Mouse (Mus musculus): ENCODE results near the gene Gm20388. TPM values are rescaled to one million over a fixed set of nuclear protein-coding genes. Genes with fewer than 3 reads are reported as not detected.

Gene Gm20388
- polyA plus RNA-seq, 1 experiment from 2014 or later: not detected

DNA sequence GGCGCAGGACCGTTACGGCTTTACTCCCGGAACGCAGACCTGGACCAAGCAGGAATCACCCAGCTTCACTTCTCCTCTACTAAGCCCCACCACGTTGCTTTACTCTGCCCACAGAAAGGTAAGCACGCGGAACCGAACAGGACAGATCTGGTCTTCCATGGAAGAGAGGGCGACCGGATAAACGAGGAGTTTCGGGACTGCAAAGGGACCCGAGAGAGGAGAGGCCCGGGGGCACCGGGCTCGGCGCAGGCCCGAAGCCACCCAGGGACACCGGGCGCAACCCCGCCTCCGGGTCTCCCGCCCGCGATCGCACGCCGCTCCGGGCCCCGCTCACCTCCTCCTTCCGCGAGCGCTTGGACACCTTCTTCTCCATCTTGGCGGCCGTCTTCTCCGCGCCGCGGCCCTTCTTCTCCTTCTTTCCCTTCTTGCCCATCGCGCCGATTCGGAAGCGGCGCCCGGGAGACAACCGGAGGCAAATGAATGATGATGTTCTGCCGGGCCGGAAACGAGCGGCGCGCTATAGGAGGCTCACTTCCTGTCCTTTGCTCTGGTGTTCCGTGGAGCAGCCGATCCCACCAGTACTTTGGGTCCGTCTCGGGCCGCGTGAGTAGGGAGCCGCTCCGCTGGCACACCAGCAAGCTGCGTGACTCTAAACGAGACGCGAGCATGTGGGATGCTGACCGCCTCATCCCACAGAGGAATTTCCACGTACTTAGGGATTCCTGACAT, 1918.6 kb downstream of the Gm20388 start, which contains the start of gene Klhdc4:
Gene Klhdc4 (minus strand): TSS at position 522 of the 729 bp plus-strand sequence.
- H3K36me3 ChIP-seq: no peaks in the 10 kb centered on the region
- peaks cover 19% of the 10 kb centered on the region for H3K4me1 ChIP-seq
- peak within 1 kb of the TSS; percentile 51; the same call in 1 of the 2 replicates for H3K27ac ChIP-seq
- H3K27me3 ChIP-seq: no peaks in the 10 kb centered on the region
- peak within 1 kb of the TSS; percentile 95 for H3K4me2 ChIP-seq
- under 1% methylated on average over 68 of the region's 68 CpGs for WGBS
- peak within 1 kb of the TSS; percentile 91 for H3K4me3 ChIP-seq
- H3K9me3 ChIP-seq: no peaks in the 10 kb centered on the region
- H3K9ac ChIP-seq: peak within 1 kb of the TSS; percentile 91
- peak; percentile 89 for ATAC-seq (ENCODE audit: insufficient number of reproducible peaks, insufficient read depth, low FRiP score, low TSS enrichment, low read depth)

DNA sequence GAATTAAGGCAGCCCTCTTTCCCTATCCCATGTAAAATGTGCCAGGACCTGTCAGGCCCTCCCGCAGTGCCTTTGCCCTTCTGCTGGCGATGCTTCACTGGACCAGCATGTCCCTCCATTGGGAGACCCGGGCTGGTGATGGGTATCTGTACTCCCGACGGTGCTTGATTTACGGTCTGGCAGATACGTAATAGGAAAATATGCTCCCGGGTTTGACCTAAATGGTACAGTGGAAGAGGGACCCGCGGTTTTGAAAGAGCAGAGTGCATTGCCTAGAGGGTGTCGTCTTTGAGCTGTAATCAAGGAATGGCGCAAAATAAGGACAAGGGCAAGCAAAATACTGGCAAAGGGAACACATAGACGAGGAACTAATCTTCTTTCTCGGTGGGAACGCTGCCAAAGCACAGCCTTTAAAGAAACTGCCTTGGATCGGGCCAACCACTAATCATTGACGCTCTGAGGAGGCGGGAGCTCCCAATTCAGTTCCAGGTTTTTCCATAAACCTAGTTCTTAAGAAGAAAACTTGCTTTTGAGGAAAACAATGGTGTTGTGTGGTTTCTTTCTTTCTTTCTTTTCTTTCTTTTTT, 1919.2 kb downstream of the Gm20388 start:
- 20% methylated on average over 18 of the region's 18 CpGs for WGBS
- no peaks in the 10 kb centered on the region for H3K9me3 ChIP-seq
- no peaks in the 10 kb centered on the region for H3K27me3 ChIP-seq
- peak overlapping the region; percentile 91 for H3K4me3 ChIP-seq
- H3K4me2 ChIP-seq: peak overlapping the region; percentile 95
- H3K4me1 ChIP-seq: peaks cover 19% of the 10 kb centered on the region
- 0 out of 2 replicates have a peak, but pooled peaks have one; percentile 15 for ATAC-seq (ENCODE audit: insufficient number of reproducible peaks, insufficient read depth, low FRiP score, low TSS enrichment, low read depth)
- H3K36me3 ChIP-seq: no peaks in the 10 kb centered on the region
- peak overlapping the region; percentile 91 for H3K9ac ChIP-seq
- H3K27ac ChIP-seq: peak overlapping the region; percentile 51; the same call in 1 of the 2 replicates

DNA sequence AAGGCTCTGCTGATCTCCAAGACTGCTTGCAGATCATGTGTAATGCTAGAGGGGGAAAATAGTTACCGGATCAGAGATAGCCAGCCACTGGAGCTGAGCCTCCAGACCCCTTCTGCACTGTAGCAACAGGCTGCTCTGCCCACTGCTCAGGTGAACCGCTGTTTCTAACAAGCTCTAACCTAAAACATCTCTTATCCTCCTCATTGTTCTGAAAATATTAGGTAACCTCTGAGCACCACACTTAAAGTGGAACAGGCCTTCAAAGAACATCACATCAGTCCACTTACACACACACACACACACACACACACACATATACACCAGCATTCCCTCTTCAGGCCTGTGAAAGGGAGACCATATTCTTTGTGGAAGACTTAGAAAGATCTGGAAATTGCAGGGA, 1921.4 kb downstream of the Gm20388 start:
- no peaks in the 10 kb centered on the region for H3K27me3 ChIP-seq
- no peaks in the 10 kb centered on the region for H3K36me3 ChIP-seq
- no peak overlapping the region for H3K9ac ChIP-seq
- H3K9me3 ChIP-seq: no peaks in the 10 kb centered on the region
- peaks cover 19% of the 10 kb centered on the region for H3K4me1 ChIP-seq
- H3K4me2 ChIP-seq: no peak overlapping the region
- no peak overlapping the region for H3K4me3 ChIP-seq
- ATAC-seq (ENCODE audit: insufficient number of reproducible peaks, insufficient read depth, low FRiP score, low TSS enrichment, low read depth): no peak
- WGBS: 76% methylated on average over 2 of the region's 2 CpGs
- no peak overlapping the region for H3K27ac ChIP-seq

DNA sequence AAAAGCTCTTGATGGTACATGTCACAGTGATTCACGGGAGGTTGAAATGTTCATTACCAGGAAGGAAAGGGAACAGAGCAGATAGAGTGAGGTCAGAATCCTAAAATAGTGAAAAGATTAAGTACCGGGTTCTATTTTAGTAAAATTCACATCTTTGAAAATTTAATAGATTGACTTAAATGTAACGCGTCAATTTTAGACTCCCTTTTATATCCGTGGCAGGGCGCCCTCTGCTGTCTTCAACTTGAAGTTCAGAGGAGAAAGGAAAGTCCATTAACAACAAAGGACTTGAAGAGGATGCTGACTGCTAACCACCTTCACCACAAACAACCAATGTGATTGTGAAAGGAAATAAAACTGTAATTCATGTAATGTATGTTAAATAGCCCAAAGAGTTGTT, 1921.9 kb downstream of the Gm20388 start:
- H3K4me3 ChIP-seq: no peak overlapping the region
- WGBS: 17% methylated on average over 6 of the region's 6 CpGs
- H3K27me3 ChIP-seq: no peaks in the 10 kb centered on the region
- no peak overlapping the region for H3K27ac ChIP-seq
- H3K4me2 ChIP-seq: no peak overlapping the region
- no peak for ATAC-seq (ENCODE audit: insufficient number of reproducible peaks, insufficient read depth, low FRiP score, low TSS enrichment, low read depth)
- H3K9ac ChIP-seq: no peak overlapping the region
- H3K36me3 ChIP-seq: no peaks in the 10 kb centered on the region
- H3K9me3 ChIP-seq: no peaks in the 10 kb centered on the region
- H3K4me1 ChIP-seq: peaks cover 19% of the 10 kb centered on the region

DNA sequence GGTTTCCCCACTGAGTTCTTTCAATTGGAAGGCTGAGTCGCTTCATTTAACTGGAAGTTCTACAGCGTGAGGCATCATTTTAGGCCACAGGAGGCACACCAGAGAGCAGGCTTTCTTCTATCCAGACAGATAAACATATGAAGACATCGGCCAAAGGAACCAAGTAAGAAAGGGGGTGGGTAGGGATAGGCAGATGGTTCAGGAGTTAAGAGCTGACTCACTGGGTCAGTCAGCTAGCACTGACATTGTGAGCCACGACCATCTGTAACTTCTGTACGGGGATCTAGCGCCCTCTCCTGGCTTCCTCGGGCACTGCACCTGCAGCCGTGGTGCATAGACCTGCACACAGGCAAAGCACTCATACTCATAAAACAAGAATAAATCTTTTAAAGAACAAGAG, 1930.6 kb downstream of the Gm20388 start:
- H3K27ac ChIP-seq: no peak overlapping the region
- no peaks in the 10 kb centered on the region for H3K36me3 ChIP-seq
- ATAC-seq (ENCODE audit: insufficient number of reproducible peaks, insufficient read depth, low FRiP score, low TSS enrichment, low read depth): no peak
- H3K4me1 ChIP-seq: no peaks in the 10 kb centered on the region
- H3K9me3 ChIP-seq: no peaks in the 10 kb centered on the region
- WGBS: 50% methylated on average over 8 of the region's 8 CpGs
- H3K4me3 ChIP-seq: no peak overlapping the region
- H3K4me2 ChIP-seq: no peak overlapping the region
- no peak overlapping the region for H3K9ac ChIP-seq
- H3K27me3 ChIP-seq: no peaks in the 10 kb centered on the region

DNA sequence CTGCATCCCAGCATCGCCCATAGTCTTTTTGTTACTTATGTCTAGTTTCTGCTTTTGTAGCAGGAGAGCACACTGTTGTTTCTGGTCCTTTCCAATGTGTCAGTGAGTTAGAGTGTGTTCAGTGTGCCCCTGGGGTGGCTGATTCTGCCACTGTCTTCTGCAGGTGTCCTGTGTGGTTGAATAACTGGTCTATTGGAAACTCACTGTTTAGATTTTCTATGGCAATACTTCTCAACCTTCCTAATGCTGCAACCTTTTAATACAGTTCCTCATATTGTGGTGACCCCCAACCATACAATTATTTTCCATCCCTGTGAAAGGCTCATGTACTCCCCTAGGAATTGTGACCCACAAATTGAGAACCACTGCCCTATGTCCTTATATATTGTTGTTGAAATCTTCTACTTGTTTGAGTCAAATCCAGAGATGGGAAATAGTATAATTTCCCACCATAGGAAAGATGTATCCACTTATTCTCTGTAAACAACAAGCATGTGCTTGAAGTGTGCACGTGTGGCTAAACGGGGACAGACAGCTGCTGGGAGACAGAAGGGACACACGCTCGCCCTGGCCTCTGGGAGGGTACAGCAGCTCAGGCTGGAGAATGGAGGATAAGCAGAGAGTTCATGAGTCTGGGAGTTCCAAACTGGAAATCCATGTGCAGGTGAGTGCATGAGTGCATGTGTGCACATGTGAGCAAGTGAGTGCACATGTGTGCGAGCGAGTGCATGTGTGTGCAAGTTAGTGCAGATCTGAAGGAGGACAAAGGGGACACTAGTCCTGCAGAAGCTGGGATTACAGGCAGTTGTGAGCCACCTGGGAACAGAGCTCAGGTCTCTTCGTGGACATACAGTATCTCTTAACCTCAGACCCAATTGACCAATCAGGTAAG, 1931.7 kb downstream of the Gm20388 start:
- no peak overlapping the region for H3K9ac ChIP-seq
- no peaks in the 10 kb centered on the region for H3K9me3 ChIP-seq
- H3K27ac ChIP-seq: no peak overlapping the region
- WGBS: 87% methylated on average over 8 of the region's 8 CpGs
- H3K4me1 ChIP-seq: no peaks in the 10 kb centered on the region
- no peak overlapping the region for H3K4me3 ChIP-seq
- ATAC-seq (ENCODE audit: insufficient number of reproducible peaks, insufficient read depth, low FRiP score, low TSS enrichment, low read depth): no peak
- H3K27me3 ChIP-seq: no peaks in the 10 kb centered on the region
- H3K36me3 ChIP-seq: no peaks in the 10 kb centered on the region
- H3K4me2 ChIP-seq: no peak overlapping the region

DNA sequence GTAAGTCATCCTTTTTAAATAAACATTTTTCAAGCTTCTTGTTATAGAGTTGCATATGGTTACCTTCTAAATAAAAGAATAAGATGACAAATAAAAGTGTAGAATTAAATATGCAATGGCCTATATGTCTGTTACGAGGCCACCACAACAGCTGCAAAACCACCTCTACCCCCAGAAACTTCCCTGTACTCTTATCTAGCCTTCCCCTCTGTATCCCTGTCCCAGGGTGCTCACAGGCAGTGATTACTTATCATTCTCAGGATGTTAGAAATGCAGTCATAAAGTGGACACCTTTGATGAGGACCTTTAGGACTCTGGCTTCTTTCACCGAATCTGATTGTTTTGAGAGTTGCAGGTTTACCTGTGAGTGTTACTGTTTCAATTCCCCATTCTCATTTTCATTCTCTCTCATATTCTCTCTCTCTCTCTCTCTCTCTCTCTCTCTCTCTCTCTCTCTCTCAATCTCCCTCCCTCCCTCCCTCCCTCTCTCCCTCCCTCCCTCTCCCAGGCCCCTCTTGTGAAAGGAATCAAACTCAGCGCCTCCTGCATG, 1932.6 kb downstream of the Gm20388 start:
- Histone ChIP-seq H3K9me3 (no peaks in the 10 kb centered on the region), H3K36me3 (no peaks in the 10 kb centered on the region), H3K27me3 (no peaks in the 10 kb centered on the region), H3K27ac (no peak overlapping the region), H3K4me3 (no peak overlapping the region), H3K4me1 (no peaks in the 10 kb centered on the region), H3K4me2 (no peak overlapping the region), H3K9ac (no peak overlapping the region)
- 85% methylated on average over 3 of the region's 3 CpGs for WGBS
- no peak for ATAC-seq (ENCODE audit: insufficient number of reproducible peaks, insufficient read depth, low FRiP score, low TSS enrichment, low read depth)

DNA sequence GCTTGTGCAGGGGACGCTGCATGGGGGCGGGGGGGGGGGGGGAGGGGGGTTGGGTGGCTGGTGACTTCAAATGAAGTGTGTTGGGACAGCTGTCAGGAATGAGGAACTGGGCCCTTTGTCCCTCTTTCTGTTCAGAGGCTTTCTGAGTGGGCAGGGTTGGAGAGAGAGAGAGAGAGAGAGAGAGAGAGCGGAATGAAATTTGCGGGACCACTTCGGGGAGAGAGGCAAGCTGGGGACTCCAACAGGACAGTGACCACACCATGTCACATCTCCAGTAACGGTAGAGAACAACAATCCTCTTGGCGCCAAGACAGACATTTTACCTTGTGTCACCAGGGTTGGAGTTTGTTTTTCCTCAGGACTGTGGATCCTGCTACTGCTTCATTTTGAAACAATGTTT, 1934.1 kb downstream of the Gm20388 start:
- Histone ChIP-seq H3K36me3 (no peaks in the 10 kb centered on the region), H3K27me3 (no peaks in the 10 kb centered on the region), H3K4me2 (no peak overlapping the region), H3K4me1 (no peaks in the 10 kb centered on the region; the same call in 1 of the 2 replicates), H3K4me3 (no peak overlapping the region), H3K27ac (no peak overlapping the region), H3K9me3 (no peaks in the 10 kb centered on the region), H3K9ac (no peak overlapping the region)
- WGBS: 47% methylated on average over 7 of the region's 7 CpGs
- ATAC-seq (ENCODE audit: insufficient number of reproducible peaks, insufficient read depth, low FRiP score, low TSS enrichment, low read depth): no peak

DNA sequence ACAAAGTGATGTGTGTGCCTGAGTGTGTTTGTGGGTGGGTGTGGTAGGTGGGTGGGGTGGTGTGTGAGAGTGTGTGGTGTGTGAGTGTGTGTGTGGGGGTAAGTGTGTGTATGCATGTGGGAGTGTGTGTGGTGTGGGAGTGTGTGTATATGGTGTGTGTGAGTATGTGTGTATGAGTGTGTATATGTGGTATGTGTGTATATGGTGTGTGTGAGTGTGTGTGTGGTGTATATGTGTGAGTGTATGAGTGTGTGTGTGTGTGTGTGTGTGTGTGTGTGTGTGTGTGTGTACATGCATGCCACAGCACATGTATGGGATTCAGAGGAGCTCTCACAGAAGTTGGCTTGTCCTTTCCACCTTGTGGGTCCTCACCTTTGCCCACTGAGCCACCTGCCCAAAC, 1936.2 kb downstream of the Gm20388 start:
- H3K27ac ChIP-seq: no peak overlapping the region
- H3K27me3 ChIP-seq: peaks cover 3% of the 10 kb centered on the region; the same call in 1 of the 2 replicates
- no peaks in the 10 kb centered on the region for H3K36me3 ChIP-seq
- peaks cover 14% of the 10 kb centered on the region for H3K4me1 ChIP-seq
- no peak for ATAC-seq (ENCODE audit: insufficient number of reproducible peaks, insufficient read depth, low FRiP score, low TSS enrichment, low read depth)
- H3K9ac ChIP-seq: no peak overlapping the region
- H3K4me3 ChIP-seq: no peak overlapping the region
- no peaks in the 10 kb centered on the region for H3K9me3 ChIP-seq
- no peak overlapping the region for H3K4me2 ChIP-seq

DNA sequence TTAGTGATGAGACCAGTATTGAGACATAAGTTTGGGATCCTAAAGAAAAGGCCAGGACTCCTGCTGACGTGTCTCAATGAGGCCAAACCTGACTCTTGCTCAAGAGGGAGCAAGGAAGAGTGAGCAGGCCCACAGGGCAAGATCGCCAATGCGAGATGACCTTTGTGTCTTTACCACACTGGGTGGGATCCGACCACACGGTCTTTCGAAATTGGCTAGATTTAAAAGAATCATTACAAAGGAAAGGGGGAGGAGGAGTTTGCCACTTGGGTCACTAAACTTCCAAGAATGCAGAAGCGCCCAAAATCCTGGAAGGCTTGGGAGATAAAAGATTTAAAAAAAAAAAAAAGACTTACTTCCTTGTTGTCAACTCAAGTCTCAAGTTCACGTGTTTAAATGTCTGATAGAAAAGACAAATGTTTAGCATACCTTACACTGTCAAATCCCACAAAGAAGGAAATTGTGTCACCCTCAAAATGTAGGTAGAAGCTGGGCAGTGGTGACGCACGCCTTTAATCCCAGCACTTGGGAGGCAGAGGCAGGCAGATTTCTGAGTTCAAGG, 1936.7 kb downstream of the Gm20388 start:
- WGBS: 74% methylated on average over 10 of the region's 10 CpGs
- peaks cover 7% of the 10 kb centered on the region; the same call in 1 of the 2 replicates for H3K27me3 ChIP-seq

DNA sequence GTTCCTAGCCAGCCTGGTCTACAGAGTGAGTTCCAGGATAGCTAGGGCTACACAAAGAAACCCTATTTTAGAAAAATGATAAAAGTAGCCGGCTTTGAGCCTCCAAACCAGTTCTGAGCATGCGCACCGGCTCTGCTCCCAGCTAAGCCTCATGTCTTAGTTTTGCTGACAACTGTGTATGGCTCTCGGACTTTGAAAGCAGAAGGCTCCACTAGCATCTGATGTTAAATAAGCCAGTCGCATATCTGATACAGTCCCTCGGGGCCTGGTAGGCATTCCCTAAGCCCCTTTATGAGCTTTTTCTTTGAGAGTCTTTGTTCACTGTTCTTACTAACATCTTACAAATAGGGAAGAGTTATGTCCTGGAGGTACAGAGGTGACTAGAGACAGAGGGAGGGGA, 1937.3 kb downstream of the Gm20388 start:
- Histone ChIP-seq H3K27ac (no peak overlapping the region), H3K4me3 (no peak overlapping the region), H3K4me1 (peaks cover 14% of the 10 kb centered on the region), H3K9ac (0 out of 2 replicates have a peak overlapping the region, but pooled peaks have one; percentile 16), H3K36me3 (no peaks in the 10 kb centered on the region), H3K27me3 (peaks cover 7% of the 10 kb centered on the region; the same call in 1 of the 2 replicates), H3K4me2 (no peak overlapping the region), H3K9me3 (no peaks in the 10 kb centered on the region)
- ATAC-seq (ENCODE audit: insufficient number of reproducible peaks, insufficient read depth, low FRiP score, low TSS enrichment, low read depth): no peak
- 59% methylated on average over 6 of the region's 6 CpGs for WGBS

More for the DNA sequence above, 1936.7 kb downstream of the Gm20388 start:
- Histone ChIP-seq H3K9me3 (no peaks in the 10 kb centered on the region), H3K4me3 (no peak overlapping the region), H3K4me2 (no peak overlapping the region), H3K36me3 (no peaks in the 10 kb centered on the region), H3K4me1 (peaks cover 14% of the 10 kb centered on the region), H3K9ac (no peak overlapping the region), H3K27ac (no peak overlapping the region)
- no peak for ATAC-seq (ENCODE audit: insufficient number of reproducible peaks, insufficient read depth, low FRiP score, low TSS enrichment, low read depth)
